ENCODE assay signal across 19 mouse cellular contexts in the genomic region with DNA sequence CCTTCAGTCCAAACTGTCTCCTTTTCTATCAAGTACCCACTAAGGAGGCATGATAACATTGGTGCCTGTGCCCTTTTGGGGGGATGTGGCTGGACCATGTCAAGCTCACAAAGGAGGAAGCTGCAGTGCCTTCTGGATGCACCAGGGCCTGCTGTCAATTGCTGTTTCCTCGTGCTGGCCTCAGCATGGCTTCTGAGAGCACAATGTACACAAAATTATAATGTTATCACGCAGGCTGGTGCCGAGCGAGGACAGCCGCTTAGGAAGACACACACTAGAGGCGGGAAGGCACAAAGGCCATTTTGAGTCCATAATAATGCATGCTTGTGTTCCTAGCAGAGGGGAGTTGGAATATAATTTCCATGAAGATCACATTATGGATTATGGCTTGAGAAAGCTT.
DNase-seq lines count a peak whose midpoint lies in the region; ATAC-seq and TF ChIP-seq lines count a peak whose summit lies in the region.
"Had no signal": no experiment of that assay in that cellular context is flagged by ENCODE, and none has a peak within 500 bp of the region (broad histone marks: within the 10 kb centered on the region; RNA-seq: fewer than 3 reads in every experiment).

No protein-coding gene starts in this region.

- no peak for DNase-seq in forebrain, postnatal 0 days
- DNase-seq in forebrain, embryonic 10.5 days (ENCODE audit: extremely low spot score, low spot score): no peak
- peak; percentile 51 for DNase-seq in brain, embryonic 14.5 days (ENCODE audit: low read depth)
- DNase-seq in yolk sac, embryonic 10.5 days (ENCODE audit: low spot score): no peak
- DNase-seq in kidney, postnatal 4 days: no peak
- DNase-seq in gastrocnemius, adult 18-20 months (ENCODE audit: low spot score): no peak
- DNase-seq: cerebellum, adult 11-12 months; cerebellum, postnatal 10 days; kidney, adult 9 months; kidney, postnatal 14 days; liver, embryonic 13.5 days; lung, postnatal 36 days; thymus, adult 18-20 months had no signal

- peak overlapping the region; percentile 50 for H3K27ac ChIP-seq in forebrain, postnatal 0 days (ENCODE audit: low read depth, low read length)
- no peak overlapping the region for H3K27ac ChIP-seq in forebrain, embryonic 10.5 days
- H3K27ac ChIP-seq in hindbrain, embryonic 12.5 days: 0 out of 2 replicates have a peak overlapping the region, but pooled peaks have one; percentile 48
- peak overlapping the region; percentile 62 for H3K27ac ChIP-seq in midbrain, embryonic 12.5 days (replicated peaks)
- H3K27ac ChIP-seq: heart, embryonic 10.5 days; liver, embryonic 13.5 days; lung, embryonic 15.5 days had no signal

- TF ChIP-seq CTCF in forebrain, postnatal 0 days (IDR thresholded peaks at IDR 0.05; ENCODE audit: low read depth): peak; percentile 23
- no peak for TF ChIP-seq CTCF in brain, embryonic 14.5 days (IDR thresholded peaks at IDR 0.05; ENCODE audit: borderline replicate concordance, extremely low read depth, insufficient read depth, insufficient read length)

- WGBS in forebrain, postnatal 0 days: 40% methylated on average over 6 of the region's 6 CpGs
- WGBS in forebrain, embryonic 10.5 days: 65% methylated on average over 6 of the region's 6 CpGs
- 42% methylated on average over 6 of the region's 6 CpGs for WGBS in hindbrain, embryonic 12.5 days
- WGBS in midbrain, embryonic 12.5 days: 28% methylated on average over 6 of the region's 6 CpGs

- H3K9me3 ChIP-seq in forebrain, postnatal 0 days (ENCODE audit: low read length): no peaks in the 10 kb centered on the region
- H3K9me3 ChIP-seq in forebrain, embryonic 10.5 days: no peaks in the 10 kb centered on the region
- no peaks in the 10 kb centered on the region for H3K9me3 ChIP-seq in hindbrain, embryonic 12.5 days (replicated peaks)
- no peaks in the 10 kb centered on the region for H3K9me3 ChIP-seq in midbrain, embryonic 12.5 days
- H3K9me3 ChIP-seq: heart, embryonic 10.5 days; liver, embryonic 13.5 days; lung, embryonic 15.5 days had no signal

- no peak overlapping the region for H3K4me2 ChIP-seq in forebrain, postnatal 0 days (ENCODE audit: low read depth)
- H3K4me2 ChIP-seq in hindbrain, embryonic 12.5 days (replicated peaks): no peak overlapping the region
- no peak overlapping the region for H3K4me2 ChIP-seq in midbrain, embryonic 12.5 days (replicated peaks)
- H3K4me2 ChIP-seq: liver, embryonic 13.5 days; lung, embryonic 15.5 days had no signal

- H3K36me3 ChIP-seq in forebrain, postnatal 0 days (ENCODE audit: insufficient read depth): no peaks in the 10 kb centered on the region
- no peaks in the 10 kb centered on the region for H3K36me3 ChIP-seq in forebrain, embryonic 10.5 days (replicated peaks)
- no peaks in the 10 kb centered on the region for H3K36me3 ChIP-seq in hindbrain, embryonic 12.5 days
- H3K36me3 ChIP-seq in midbrain, embryonic 12.5 days: no peaks in the 10 kb centered on the region
- H3K36me3 ChIP-seq: heart, embryonic 10.5 days; liver, embryonic 13.5 days; lung, embryonic 15.5 days had no signal

- H3K4me1 ChIP-seq in forebrain, postnatal 0 days (ENCODE audit: insufficient read depth): peaks cover 11% of the 10 kb centered on the region; the same call in 1 of the 2 replicates
- H3K4me1 ChIP-seq in forebrain, embryonic 10.5 days: peaks cover 29% of the 10 kb centered on the region
- H3K4me1 ChIP-seq in hindbrain, embryonic 12.5 days: peaks cover 23% of the 10 kb centered on the region
- peaks cover 29% of the 10 kb centered on the region for H3K4me1 ChIP-seq in midbrain, embryonic 12.5 days
- H3K4me1 ChIP-seq: heart, embryonic 10.5 days; liver, embryonic 13.5 days; lung, embryonic 15.5 days; megakaryocyte, embryonic 14.5 days had no signal

- H3K27me3 ChIP-seq in forebrain, postnatal 0 days (ENCODE audit: insufficient read depth, low read length): no peaks in the 10 kb centered on the region
- no peaks in the 10 kb centered on the region for H3K27me3 ChIP-seq in forebrain, embryonic 10.5 days (ENCODE audit: poor library complexity, severe bottlenecking)
- 0 out of 2 replicates have a peak, but pooled peaks cover 3% of the 10 kb centered on the region for H3K27me3 ChIP-seq in hindbrain, embryonic 12.5 days
- H3K27me3 ChIP-seq in midbrain, embryonic 12.5 days: no peaks in the 10 kb centered on the region; the same call in 1 of the 2 replicates
- H3K27me3 ChIP-seq: liver, embryonic 13.5 days; lung, embryonic 15.5 days; megakaryocyte, embryonic 14.5 days had no signal

- H3K4me3 ChIP-seq in forebrain, postnatal 0 days (ENCODE audit: low read depth, low read length): no peak overlapping the region
- no peak overlapping the region for H3K4me3 ChIP-seq in forebrain, embryonic 10.5 days
- no peak overlapping the region for H3K4me3 ChIP-seq in hindbrain, embryonic 12.5 days
- H3K4me3 ChIP-seq in midbrain, embryonic 12.5 days: no peak overlapping the region
- H3K4me3 ChIP-seq: heart, embryonic 10.5 days; liver, embryonic 13.5 days; lung, embryonic 15.5 days; megakaryocyte, embryonic 14.5 days had no signal

- H3K9ac ChIP-seq in forebrain, postnatal 0 days: no peak overlapping the region
- no peak overlapping the region for H3K9ac ChIP-seq in hindbrain, embryonic 12.5 days
- H3K9ac ChIP-seq in midbrain, embryonic 12.5 days (replicated peaks): no peak overlapping the region
- H3K9ac ChIP-seq: liver, embryonic 13.5 days; lung, embryonic 15.5 days had no signal

- no peak for TF ChIP-seq POLR2A in brain, embryonic 14.5 days (IDR thresholded peaks at IDR 0.05; ENCODE audit: borderline replicate concordance, extremely low read depth, insufficient read depth, insufficient read length, poor library complexity, severe bottlenecking)

- ATAC-seq in forebrain, postnatal 0 days: peak; percentile 53
- 0 out of 2 replicates have a peak, but pooled peaks have one; percentile 14 for ATAC-seq in hindbrain, embryonic 12.5 days (ENCODE audit: low FRiP score)
- ATAC-seq in midbrain, embryonic 12.5 days (ENCODE audit: low FRiP score, low read depth): peak; percentile 28; the same call in 1 of the 2 replicates
- ATAC-seq: intestine, embryonic 16.5 days had no signal
